ENCODE assay signal across 11 mouse cellular contexts in the genomic region with DNA sequence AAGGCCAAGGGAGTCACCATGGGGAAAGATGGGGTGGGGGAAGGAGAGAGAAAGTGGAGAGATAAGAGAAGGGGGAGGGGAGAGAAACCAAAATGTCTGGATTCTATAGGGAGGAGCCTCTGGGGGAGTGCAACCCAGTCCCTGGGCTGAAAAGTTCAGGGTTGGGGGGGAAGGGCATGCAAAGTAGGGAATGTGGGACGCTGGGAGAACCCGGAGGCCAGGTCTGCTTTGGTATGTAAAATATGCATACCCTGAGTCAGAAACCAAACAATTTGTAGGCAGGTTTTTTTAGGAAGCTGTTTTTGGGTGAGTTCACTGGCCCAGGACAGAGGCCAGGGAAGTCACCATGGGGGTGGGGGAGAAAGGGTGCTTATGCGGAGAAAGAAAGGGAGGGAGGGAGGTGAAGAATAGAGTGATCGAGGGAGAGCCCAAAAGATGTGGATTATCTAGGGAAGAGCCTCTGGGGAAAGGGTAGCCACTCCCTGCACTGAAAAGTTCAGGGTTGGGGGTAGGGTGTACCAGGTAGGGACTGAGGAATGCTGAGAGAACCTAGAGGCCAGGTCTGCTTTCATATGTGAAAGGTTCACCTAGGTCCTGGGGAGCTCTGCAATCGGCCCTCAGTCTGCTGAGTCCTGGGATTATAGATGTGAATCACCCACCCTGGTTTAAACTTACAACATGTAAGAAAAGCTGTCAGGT. TPM values are rescaled to one million over a fixed set of nuclear protein-coding genes. Genes with fewer than 3 reads are reported as not detected.
DNase-seq lines count a peak whose midpoint lies in the region; ATAC-seq lines count a peak whose summit lies in the region.
"Had no signal": no experiment of that assay in that cellular context is flagged by ENCODE, and none has a peak within 500 bp of the region (broad histone marks: within the 10 kb centered on the region; RNA-seq: fewer than 3 reads in every experiment).

No protein-coding gene starts in this region.

- no peak overlapping the region for H3K9ac ChIP-seq in midbrain, embryonic 11.5 days (ENCODE audit: low read length)
- H3K9ac ChIP-seq in midbrain, embryonic 14.5 days (replicated peaks; ENCODE audit: low read length) = no peak overlapping the region
- no peak overlapping the region for H3K9ac ChIP-seq in hindbrain, embryonic 13.5 days
- H3K9ac ChIP-seq: limb, embryonic 12.5 days had no signal

- no peak overlapping the region for H3K27ac ChIP-seq in midbrain, embryonic 11.5 days (ENCODE audit: low read depth, low read length)
- H3K27ac ChIP-seq in midbrain, embryonic 14.5 days (replicated peaks; ENCODE audit: low read depth, low read length) = no peak overlapping the region
- H3K27ac ChIP-seq in hindbrain, embryonic 13.5 days = no peak overlapping the region
- H3K27ac ChIP-seq: limb, embryonic 12.5 days had no signal

- H3K27me3 ChIP-seq in midbrain, embryonic 11.5 days (ENCODE audit: control insufficient read depth, insufficient read depth, low read length) = no peaks in the 10 kb centered on the region
- H3K27me3 ChIP-seq in midbrain, embryonic 14.5 days (ENCODE audit: control insufficient read depth, insufficient read depth, low read length) = no peaks in the 10 kb centered on the region
- H3K27me3 ChIP-seq in hindbrain, embryonic 13.5 days = no peaks in the 10 kb centered on the region
- H3K27me3 ChIP-seq: limb, embryonic 12.5 days had no signal

- no peak overlapping the region for H3K4me3 ChIP-seq in midbrain, embryonic 11.5 days (ENCODE audit: low read depth, low read length)
- H3K4me3 ChIP-seq in midbrain, embryonic 14.5 days (replicated peaks; ENCODE audit: low read depth, low read length) = no peak overlapping the region
- no peak overlapping the region for H3K4me3 ChIP-seq in hindbrain, embryonic 13.5 days
- H3K4me3 ChIP-seq: limb, embryonic 12.5 days had no signal

- H3K36me3 ChIP-seq in midbrain, embryonic 11.5 days (ENCODE audit: control insufficient read depth, insufficient read depth, low read length) = peaks cover 15% of the 10 kb centered on the region
- peaks cover 40% of the 10 kb centered on the region for H3K36me3 ChIP-seq in midbrain, embryonic 14.5 days (ENCODE audit: control insufficient read depth, insufficient read depth, low read length)
- H3K36me3 ChIP-seq in hindbrain, embryonic 13.5 days = peaks cover 36% of the 10 kb centered on the region

- H3K4me2 ChIP-seq in midbrain, embryonic 11.5 days = no peak overlapping the region
- H3K4me2 ChIP-seq in midbrain, embryonic 14.5 days (ENCODE audit: low read length) = no peak overlapping the region
- H3K4me2 ChIP-seq in hindbrain, embryonic 13.5 days = no peak overlapping the region
- H3K4me2 ChIP-seq: limb, embryonic 12.5 days had no signal

- ATAC-seq in midbrain, embryonic 11.5 days (ENCODE audit: low FRiP score) = no peak
- no peak for ATAC-seq in midbrain, embryonic 14.5 days (ENCODE audit: low FRiP score, low TSS enrichment)
- no peak for ATAC-seq in hindbrain, embryonic 13.5 days (ENCODE audit: low FRiP score)
- ATAC-seq in cerebellum, adult (ENCODE audit: insufficient number of reproducible peaks, low FRiP score, low TSS enrichment) = no peak
- ATAC-seq: inflammation-experienced regulatory T-cells, adult 6 months had no signal

- WGBS in midbrain, embryonic 11.5 days = 35% methylated on average over 5 of the region's 5 CpGs
- WGBS in midbrain, embryonic 14.5 days = 38% methylated on average over 5 of the region's 5 CpGs
- WGBS in hindbrain, embryonic 13.5 days = 41% methylated on average over 5 of the region's 5 CpGs

- peak; percentile 27 for DNase-seq in adrenal gland, postnatal 14 days
- no peak for DNase-seq in adrenal gland, adult 2 months
- peak; percentile 72 for DNase-seq in midbrain, embryonic 11.5 days (ENCODE audit: low spot score, missing footprints)
- no peak for DNase-seq in midbrain, embryonic 14.5 days
- DNase-seq in kidney, adult 9 months = peak; percentile 50
- peak; percentile 84 for DNase-seq in yolk sac, embryonic 10.5 days (ENCODE audit: low spot score)
- DNase-seq: thymus, postnatal 4 days had no signal

- no peaks in the 10 kb centered on the region for H3K9me3 ChIP-seq in midbrain, embryonic 11.5 days (ENCODE audit: control insufficient read depth, low read length)
- no peaks in the 10 kb centered on the region for H3K9me3 ChIP-seq in midbrain, embryonic 14.5 days (ENCODE audit: control insufficient read depth, low read length)
- H3K9me3 ChIP-seq in hindbrain, embryonic 13.5 days = no peaks in the 10 kb centered on the region
- H3K9me3 ChIP-seq: limb, embryonic 12.5 days had no signal

- no peaks in the 10 kb centered on the region for H3K4me1 ChIP-seq in midbrain, embryonic 11.5 days (ENCODE audit: control insufficient read depth, insufficient read depth, low read length)
- H3K4me1 ChIP-seq in midbrain, embryonic 14.5 days (ENCODE audit: control insufficient read depth, insufficient read depth, low read length) = no peaks in the 10 kb centered on the region
- H3K4me1 ChIP-seq in hindbrain, embryonic 13.5 days (replicated peaks) = 0 out of 2 replicates have a peak, but pooled peaks cover 4% of the 10 kb centered on the region

RNA-seq across cellular contexts. Expression of a gene that starts 15.1 kb away (rescaled TPM):
- total RNA-seq in adrenal gland, postnatal 14 days (2021) = 37.0 and 40.1 TPM in 2 replicates
- total RNA-seq in adrenal gland, adult 2 months (2021) = 10 to 100 TPM; 42.6 to 55.1 TPM
- polyA plus RNA-seq in adrenal gland, adult 2 months (2012; rRNA removed) = 28.4 and 38.7 TPM in 2 replicates
- polyA plus RNA-seq in midbrain, embryonic 11.5 days (2014; fragmentation: Nextera tagmentation; extraction: Ambion mirVana) = 23.8 and 24.2 TPM in 2 replicates
- polyA plus RNA-seq in midbrain, embryonic 14.5 days (2014; fragmentation: Nextera tagmentation; extraction: Ambion mirVana) = 24.9 and 26.2 TPM in 2 replicates
- polyA plus RNA-seq in hindbrain, embryonic 13.5 days (2015; fragmentation: Nextera tagmentation; extraction: Ambion mirVana) = 27.3 and 30.1 TPM in 2 replicates

RNA-seq across cellular contexts. Expression of a gene that starts 25.3 kb away (rescaled TPM):
- 18.3 and 23.2 TPM in 2 replicates for total RNA-seq in adrenal gland, postnatal 14 days (2021)
- 10 to 100 TPM; 21.3 to 21.7 TPM for total RNA-seq in adrenal gland, adult 2 months (2021)
- polyA plus RNA-seq in adrenal gland, adult 2 months (2012; rRNA removed) = 7.9 and 8.8 TPM in 2 replicates
- polyA plus RNA-seq in midbrain, embryonic 11.5 days (2014; fragmentation: Nextera tagmentation; extraction: Ambion mirVana) = 45.3 and 52.6 TPM in 2 replicates
- polyA plus RNA-seq in midbrain, embryonic 14.5 days (2014; fragmentation: Nextera tagmentation; extraction: Ambion mirVana) = 53.1 TPM in 2 replicates
- polyA plus RNA-seq in hindbrain, embryonic 13.5 days (2015; fragmentation: Nextera tagmentation; extraction: Ambion mirVana) = 40.7 and 42.0 TPM in 2 replicates

Comparison
In these comparisons a context has a peak if more than half of its experiments do, and no peak if none do; other contexts are left out.
1. DNase-seq: peak in adrenal gland, postnatal 14 days (single experiment), midbrain, embryonic 11.5 days (single experiment), kidney, adult 9 months (single experiment) and yolk sac, embryonic 10.5 days (single experiment); none in adrenal gland, adult 2 months (single experiment) and midbrain, embryonic 14.5 days (single experiment).